Mouse (Mus musculus) layer of hippocampus, postnatal 25 days (tissue): ENCODE data around the gene Kank3. TPM values are rescaled to one million over a fixed set of nuclear protein-coding genes. Genes with fewer than 3 reads are reported as not detected.
"Not testable (repeated sequence)": the region's sequence is repeated elsewhere in the genome, so short reads cannot be mapped to it uniquely, and the experiment has no call there.

Source experiments
- DNase-seq, 2 experiments: peaks; one replicate each; pipeline ENCODE4 v3.0.0; 2022; ENCODE audit warnings: mixed read lengths in 2 of 2, low spot score in 1 of 2; ENCODE audit errors: extremely low spot score in 1 of 2
- total RNA-seq, 2 experiments: library from RNA; stranded (reverse); gene quantifications; 2 replicates each; pipeline ENCODE4 v1.2.3; 2021

Gene Kank3
- total RNA-seq, 2 experiments from 2014 or later, result 27.8 to 35.8 TPM

- DNase-seq, result no peak
Measured at GRCm38 (mm10) chr17:33804745-33805144, 5.6 kb upstream of the Kank3 start.

- no peak for DNase-seq
Measured at GRCm38 (mm10) chr17:33807181-33807888, 3.0 kb upstream of the Kank3 start.

DNA sequence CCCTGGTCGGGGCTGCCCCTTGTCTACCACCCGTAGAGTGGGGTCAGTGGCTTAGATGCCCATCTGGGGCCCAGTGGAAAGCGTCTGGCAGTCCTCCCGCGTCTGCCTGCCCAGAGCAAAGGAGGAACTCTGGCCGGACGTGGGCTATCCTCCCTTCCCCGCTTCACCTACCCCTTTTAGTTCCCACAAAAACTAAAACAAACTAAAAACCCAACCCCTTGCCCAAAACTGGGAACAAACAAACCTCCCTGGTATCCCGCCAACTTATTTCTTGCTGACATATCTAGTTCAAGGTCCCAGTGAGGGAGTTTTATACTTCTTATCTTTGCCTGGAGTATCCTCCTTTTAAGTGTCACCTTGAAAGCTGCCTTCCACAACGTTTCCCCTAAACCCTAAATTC lies 2.1 kb upstream of the Kank3 start:
- DNase-seq, result no peak

GRCm38 (mm10) chr17:33811142-33811516 lies 810 bp downstream of the Kank3 start:
- no peak for DNase-seq

- no peak for DNase-seq
Measured at GRCm38 (mm10) chr17:33812475-33812874, 2.2 kb downstream of the Kank3 start.

DNA sequence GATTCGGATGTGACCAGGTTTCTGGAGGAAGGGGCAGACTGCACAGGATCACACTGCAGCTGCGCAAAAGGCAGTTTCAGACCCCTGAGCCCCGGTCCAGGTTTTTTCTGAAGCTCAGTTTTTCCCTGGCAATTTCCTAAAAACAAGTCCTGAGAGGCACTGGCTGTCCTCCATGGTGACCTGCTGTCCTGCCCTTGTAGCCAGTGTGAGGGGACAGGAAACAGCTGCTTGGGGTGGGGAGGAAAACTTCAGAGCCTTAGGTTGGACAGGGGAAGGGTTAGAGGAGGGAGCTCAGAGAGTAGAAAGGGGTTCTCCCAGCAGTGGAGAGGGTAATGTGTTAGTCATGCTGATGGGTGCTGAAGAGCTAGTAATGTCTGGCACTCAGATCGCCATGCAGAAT lies 2.7 kb downstream of the Kank3 start:
- DNase-seq, result no peak

DNA sequence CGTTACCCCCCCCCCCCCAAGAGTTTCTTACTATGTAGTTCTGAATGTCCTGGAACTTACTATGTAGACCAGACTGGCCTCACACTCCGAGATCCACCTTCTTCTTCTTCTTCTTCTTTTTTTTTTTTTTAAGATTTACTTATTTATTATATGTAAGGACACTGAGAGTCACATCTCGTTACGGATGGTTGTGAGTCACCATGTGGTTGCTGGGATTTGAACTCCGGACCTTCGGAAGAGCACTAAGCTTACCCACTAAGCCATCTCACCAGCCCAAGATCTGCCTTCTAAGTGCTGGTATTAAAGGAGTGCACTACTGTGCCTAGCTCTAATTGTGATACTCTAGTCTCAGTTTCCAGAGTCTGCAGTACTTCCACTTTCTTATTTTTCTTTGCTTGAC lies 5.1 kb downstream of the Kank3 start:
- DNase-seq, result no peak

GRCm38 (mm10) chr17:33816612-33817011 lies 6.3 kb downstream of the Kank3 start:
- DNase-seq, result no peak

DNA sequence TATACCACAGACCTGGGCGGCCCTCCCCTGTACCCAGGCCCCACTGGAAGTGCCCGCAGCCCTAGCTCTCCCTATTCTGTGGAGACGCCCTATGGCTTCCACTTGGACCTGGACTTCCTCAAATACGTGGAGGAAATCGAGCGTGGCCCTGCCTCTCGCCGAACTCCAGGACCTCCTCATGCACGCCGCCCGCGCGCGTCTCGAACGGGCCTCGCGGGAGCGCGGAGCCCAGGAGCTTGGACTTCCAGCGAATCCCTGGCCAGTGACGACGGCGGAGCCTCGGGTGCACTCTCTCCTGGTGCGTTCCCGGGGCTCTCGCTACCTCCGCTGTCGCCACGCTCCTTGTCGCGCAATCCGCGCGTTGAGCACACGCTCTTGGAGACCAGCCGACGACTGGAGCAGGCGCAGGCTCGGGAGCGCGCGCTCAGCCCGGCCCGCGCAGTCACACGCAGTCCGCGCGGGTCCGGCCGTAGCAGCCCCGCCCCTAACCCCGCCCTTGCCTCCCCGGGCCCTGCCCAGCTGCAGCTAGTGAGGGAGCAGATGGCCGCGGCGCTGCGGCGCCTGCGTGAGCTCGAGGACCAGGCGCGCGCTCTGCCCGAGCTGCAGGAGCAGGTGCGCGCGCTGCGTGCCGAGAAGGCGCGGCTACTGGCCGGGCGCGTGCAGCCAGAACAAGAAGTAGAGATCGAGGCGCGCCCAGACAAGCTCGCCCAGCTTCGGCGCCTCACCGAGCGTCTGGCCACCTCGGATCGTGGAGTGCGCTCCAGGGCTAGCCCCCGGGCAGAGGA lies 7.1 kb downstream of the Kank3 start:
- DNase-seq, result peak; percentile 76 to 77

GRCm38 (mm10) chr17:33817969-33818643 lies 7.8 kb downstream of the Kank3 start:
- no peak for DNase-seq

DNA sequence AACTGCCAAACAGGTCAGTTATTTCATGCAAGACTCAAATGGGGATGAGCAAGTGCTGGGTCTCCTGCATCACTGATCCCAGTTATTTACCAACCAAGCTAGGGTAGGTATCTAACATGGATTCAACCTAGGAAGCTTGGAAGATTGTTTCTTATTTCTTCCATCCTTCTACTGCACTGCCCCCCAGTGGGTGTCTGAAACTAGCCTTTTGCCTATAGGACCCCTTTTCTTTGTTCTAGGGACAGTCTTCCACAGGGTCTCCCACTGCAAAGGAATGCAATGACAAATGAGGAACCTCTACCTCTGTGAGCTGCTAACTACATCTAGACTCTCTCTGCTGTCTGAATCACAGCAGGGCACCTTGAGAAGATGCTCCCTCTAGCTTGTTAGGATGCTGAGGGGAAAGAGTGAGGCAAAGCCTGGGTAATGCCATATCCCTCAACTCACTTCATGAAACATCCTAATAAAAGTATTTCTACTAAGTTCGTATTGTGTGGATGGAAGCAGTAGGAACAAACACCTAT lies 12.2 kb downstream of the Kank3 start:
- no peak for DNase-seq

GRCm38 (mm10) chr17:33823171-33823570 lies 12.9 kb downstream of the Kank3 start:
- DNase-seq, result not testable (repeated sequence)

- peak; percentile 94 to 95 for DNase-seq
Measured at GRCm38 (mm10) chr17:33824084-33824996, 14.0 kb downstream of the Kank3 start, which contains the start of the genes Rps28 and Ndufa7. TSS of gene Rps28 (minus strand) at chr17:33824562. TSS of gene Ndufa7 (plus strand) at chr17:33824572.

DNA sequence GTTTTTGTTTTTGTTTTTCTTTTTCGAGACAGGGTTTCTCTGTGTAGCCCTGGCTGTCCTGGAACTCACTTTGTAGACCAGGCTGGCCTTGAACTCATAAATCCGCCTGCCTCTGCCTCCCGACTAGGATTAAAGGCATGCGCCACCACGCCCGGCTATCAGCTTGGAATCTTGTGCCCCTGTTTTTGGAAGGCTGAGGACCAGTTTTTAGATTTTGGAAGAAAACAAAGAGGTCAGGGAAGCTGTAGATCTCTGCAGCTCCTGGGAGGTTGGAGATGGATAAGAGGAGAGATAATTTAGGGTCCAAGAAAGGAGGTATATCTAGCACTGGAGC lies 14.6 kb downstream of the Kank3 start:
- not testable (repeated sequence) for DNase-seq

- DNase-seq, result no peak
Measured at GRCm38 (mm10) chr17:33825462-33825861, 15.1 kb downstream of the Kank3 start.

- DNase-seq, result peak; percentile 45 to 62
Measured at GRCm38 (mm10) chr17:33826850-33827249, 16.5 kb downstream of the Kank3 start.

DNA sequence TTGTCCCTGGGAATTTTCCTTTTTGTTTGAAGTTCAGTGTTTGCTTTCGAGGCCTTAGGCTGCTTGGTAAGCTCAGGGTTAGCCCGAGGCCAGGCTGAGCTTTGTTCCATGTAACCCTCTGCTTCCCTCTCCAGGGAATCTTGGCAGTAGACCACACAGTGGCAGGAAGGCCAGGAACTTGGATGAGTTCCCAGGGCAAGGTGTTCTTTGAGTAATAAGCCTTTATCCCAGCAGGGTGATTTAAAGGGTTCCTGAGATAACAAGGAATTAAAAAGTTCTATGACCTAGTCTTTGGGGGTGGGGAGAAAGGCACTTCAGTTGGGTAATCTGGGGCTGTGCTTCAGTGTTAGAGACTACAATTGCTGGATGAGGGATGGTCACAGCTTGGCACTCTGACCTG lies 18.6 kb downstream of the Kank3 start:
- no peak for DNase-seq

GRCm38 (mm10) chr17:33829561-33829960 lies 19.2 kb downstream of the Kank3 start:
- no peak for DNase-seq

GRCm38 (mm10) chr17:33842966-33843795 lies 32.9 kb downstream of the Kank3 start, which contains the start of gene Cd320:
TSS of gene Cd320 (plus strand) at chr17:33843091.
- peak; percentile 87 to 90 for DNase-seq
